Mouse (Mus musculus) adipocyte (in vitro differentiated cells): ENCODE data around the gene 4930539E08Rik.

Experiments
- DNase-seq: peaks from one replicate; pipeline ENCODE4 v3.0.0-alpha.2; 2016; ENCODE audit warnings: low spot score

The 4930539E08Rik gene

DNA sequence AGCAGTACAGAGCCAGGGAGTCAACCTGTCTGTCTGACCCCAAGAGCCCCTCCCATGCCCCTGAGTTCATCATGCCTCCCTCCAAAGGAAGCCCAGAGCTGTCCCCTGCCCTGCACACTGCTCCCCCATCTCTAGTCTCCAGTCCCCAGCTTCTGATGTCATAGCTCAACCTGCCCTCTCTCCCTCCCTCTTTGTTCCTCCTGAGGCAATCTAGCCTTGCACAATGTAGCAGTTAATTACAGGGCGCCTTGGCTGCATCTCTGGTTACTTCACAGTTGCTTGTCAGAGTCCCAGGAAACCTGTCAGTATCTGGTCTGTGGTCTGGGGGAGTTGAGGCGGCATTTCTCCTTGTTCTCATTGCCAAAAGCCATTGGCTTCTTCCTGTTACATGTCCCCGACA lies 59.1 kb downstream of the 4930539E08Rik start:
- peak; percentile 58 for DNase-seq

DNA sequence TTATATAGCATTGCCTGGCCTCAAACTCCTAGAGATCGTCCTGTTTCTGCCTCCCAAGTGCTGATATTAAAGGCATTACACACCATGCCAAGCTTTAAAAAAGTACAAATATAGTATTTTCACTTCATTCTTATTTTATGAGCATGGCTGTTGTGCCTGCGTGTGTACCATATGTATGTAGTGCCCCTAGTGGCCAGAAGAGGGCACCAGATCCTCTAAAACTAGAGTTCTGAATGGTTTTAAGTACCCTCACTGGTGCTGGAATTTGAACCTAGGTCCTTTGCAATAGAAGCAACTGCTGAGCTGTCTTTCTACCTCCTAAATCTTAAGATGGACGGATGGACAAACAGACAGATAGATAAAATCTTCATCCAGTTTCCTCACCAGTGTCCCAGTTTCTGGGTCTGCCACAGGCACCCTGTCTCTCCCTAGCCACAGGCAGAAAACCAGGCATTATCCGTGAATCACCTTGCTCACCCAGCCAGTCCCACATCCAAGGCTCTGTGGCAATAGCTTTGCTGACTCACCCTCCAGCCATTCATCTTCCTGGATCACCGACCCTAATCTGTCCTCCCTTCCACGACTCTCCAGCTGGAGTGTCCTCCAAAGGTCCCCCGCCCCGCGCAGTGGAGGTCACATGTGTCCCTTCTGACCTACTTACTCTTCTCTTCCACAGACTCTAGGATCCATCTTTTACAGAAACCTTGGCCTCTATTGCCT lies 59.8 kb downstream of the 4930539E08Rik start:
- DNase-seq, result peak; percentile 24

GRCm38 (mm10) chr17:28854377-28854776 lies 60.7 kb downstream of the 4930539E08Rik start:
- DNase-seq, result no peak

DNA sequence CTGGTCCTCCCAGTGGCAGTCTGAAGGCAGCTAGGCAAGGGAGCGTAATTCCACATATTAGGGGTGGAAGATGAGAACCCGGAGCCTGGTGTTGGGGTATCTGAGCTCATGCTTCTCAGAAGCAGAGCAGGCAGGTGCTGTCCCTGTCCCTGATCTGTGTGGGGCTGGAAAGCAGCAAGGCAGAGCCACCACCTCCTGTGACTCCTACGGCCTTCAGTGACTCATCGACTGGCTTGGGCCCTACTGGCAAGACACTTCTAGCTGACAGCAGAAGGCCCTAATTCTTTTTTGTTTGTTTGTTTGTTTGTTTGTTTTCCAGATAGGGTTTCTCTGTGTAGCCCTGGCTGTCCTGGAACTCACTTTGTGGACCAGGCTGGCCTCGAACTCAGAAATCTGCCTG lies 64.6 kb downstream of the 4930539E08Rik start:
- no peak for DNase-seq

- no peak for DNase-seq
Measured at GRCm38 (mm10) chr17:28846974-28847617, 68.0 kb downstream of the 4930539E08Rik start.
